In the genomic region with DNA sequence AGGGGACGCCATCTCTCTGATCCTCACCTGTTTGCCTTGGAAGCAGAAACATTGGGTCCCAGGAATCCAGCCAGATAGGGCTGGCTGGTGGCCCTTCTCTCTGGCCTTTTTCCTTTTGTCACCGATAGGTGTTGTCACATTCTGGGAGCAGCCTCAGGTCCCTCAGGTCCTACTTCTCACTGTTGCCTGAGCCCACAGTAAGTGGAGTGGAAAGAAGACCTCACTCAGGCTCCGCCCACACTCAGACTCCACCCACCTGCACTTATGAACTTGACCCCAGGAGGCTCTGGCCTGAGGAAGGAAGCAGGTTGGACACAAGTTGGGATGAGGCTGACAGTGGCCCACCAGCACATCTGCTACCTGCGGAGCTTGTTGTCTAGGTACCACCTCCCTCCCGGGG, we compare ENCODE assay signal across 16 mouse cellular contexts. TPM values are rescaled to one million over a fixed set of nuclear protein-coding genes. Genes with fewer than 3 reads are reported as not detected.
DNase-seq lines count a peak whose midpoint lies in the region; TF ChIP-seq lines count a peak whose summit lies in the region.
"Had no signal": no experiment of that assay in that cellular context is flagged by ENCODE, and none has a peak within 500 bp of the region (broad histone marks: within the 10 kb centered on the region; RNA-seq: fewer than 3 reads in every experiment).

No protein-coding gene starts in this region.

- H3K27me3 ChIP-seq in heart, embryonic 10.5 days (ENCODE audit: insufficient read depth, poor library complexity, severe bottlenecking), result no peaks in the 10 kb centered on the region
- H3K27me3 ChIP-seq: lung, embryonic 15.5 days had no signal

- 70% methylated on average over 5 of the region's 5 CpGs for WGBS in heart, embryonic 10.5 days

- DNase-seq in heart, adult 11 months, result peak; percentile 95
- no peak for DNase-seq in heart, embryonic 10.5 days (ENCODE audit: low spot score)
- peak; percentile 57 for DNase-seq in ES-CJ7 (ENCODE audit: low read depth, low spot score)
- DNase-seq in heart, adult 8-10 months (ENCODE audit: low spot score), result peak; percentile 31
- peak; percentile 37 to 63 for DNase-seq in heart, postnatal 14 days
- DNase-seq in thymus, postnatal 25 days, result no peak
- no peak for DNase-seq in left cerebral cortex, adult 2 months (ENCODE audit: extremely low spot score in 1 of 2, low spot score in 2 of 2)
- DNase-seq in left cerebral cortex, postnatal 10 days (ENCODE audit: extremely low spot score in 1 of 2, low spot score in 2 of 2), result no peak
- DNase-seq: cerebellum, adult 9-11 months; embryo, embryonic 11 days; kidney, adult 2 months; right cerebral cortex, postnatal 4 days; thymus, postnatal 14 days had no signal

- H3K4me3 ChIP-seq in heart, embryonic 10.5 days, result no peak overlapping the region
- H3K4me3 ChIP-seq in left cerebral cortex, adult 2 months, result no peak overlapping the region
- H3K4me3 ChIP-seq: lung, embryonic 15.5 days had no signal

- no peak overlapping the region for H3K27ac ChIP-seq in heart, embryonic 10.5 days
- no peak overlapping the region for H3K27ac ChIP-seq in left cerebral cortex, adult 2 months
- H3K27ac ChIP-seq: hindbrain, postnatal 0 days; lung, embryonic 15.5 days had no signal

- no peak for TF ChIP-seq CTCF in left cerebral cortex, adult 2 months (IDR thresholded peaks at IDR 0.05)

- H3K36me3 ChIP-seq in heart, embryonic 10.5 days, result no peaks in the 10 kb centered on the region
- H3K36me3 ChIP-seq: lung, embryonic 15.5 days had no signal

- H3K9me3 ChIP-seq in heart, embryonic 10.5 days, result no peaks in the 10 kb centered on the region
- H3K9me3 ChIP-seq: lung, embryonic 15.5 days had no signal

- intact Hi-C loops in heart, postnatal 14 days (cut with DNase I), result no loop called here
- intact Hi-C loops in left cerebral cortex, adult 2 months (cut with DNase I), result no loop called here
- intact Hi-C loops in left cerebral cortex, postnatal 10 days (cut with DNase I), result no loop called here

- peaks cover 7% of the 10 kb centered on the region; the same call in 1 of the 2 replicates for H3K4me1 ChIP-seq in heart, embryonic 10.5 days

RNA-seq across cellular contexts. Expression of a gene that starts 54.8 kb away (rescaled TPM):
- polyA plus RNA-seq in heart, embryonic 10.5 days (2016; fragmentation: Nextera tagmentation; extraction: Ambion mirVana), result 12.3 and 17.7 TPM in 2 replicates
- under 1 TPM; 0.49 to 0.72 (median 0.57) TPM for total RNA-seq in heart, adult 8-10 months (2022)
- 1 to 10 TPM; 1.3 to 1.8 TPM for total RNA-seq in heart, postnatal 14 days (2021)
- 1 to 10 TPM; 1.4 to 1.5 TPM for total RNA-seq in left cerebral cortex, adult 2 months (2021)
- 1 to 10 TPM; 1.8 to 2.0 TPM for total RNA-seq in left cerebral cortex, postnatal 10 days (2021)
- total RNA-seq: megakaryocyte progenitor cell, adult 5-6 weeks had no signal

Comparison
In these comparisons a context has a peak if more than half of its experiments do, and no peak if none do; other contexts are left out.
1. DNase-seq: peak in heart, adult 11 months (single experiment), ES-CJ7 (single experiment), heart, adult 8-10 months (single experiment) and heart, postnatal 14 days (2 of 2); none in heart, embryonic 10.5 days (single experiment), thymus, postnatal 25 days (single experiment), left cerebral cortex, adult 2 months (0 of 2) and left cerebral cortex, postnatal 10 days (0 of 2).